Mouse (Mus musculus) small intestine, adult 2 months (tissue): ENCODE data around the gene Calcoco2.

ENCODE experiments used
- CTCF ChIP-seq: fragments of 200-500 bp; IDR thresholded peaks from 2 replicates; pipeline ENCODE4 v1.5.1; 2012; ENCODE audit warnings: low read depth, mild to moderate bottlenecking, control low read depth, inconsistent platforms, low read length, moderate library complexity, mixed read lengths; ENCODE audit not compliant: insufficient replicate concordance, insufficient read length; ENCODE audit errors: extremely low read depth
- POLR2A ChIP-seq: fragments of 200-500 bp; IDR thresholded peaks from 2 replicates; pipeline ENCODE4 v1.6.1; 2012; ENCODE audit warnings: low read depth, mild to moderate bottlenecking, control low read depth, inconsistent platforms, low read length, moderate library complexity

GRCm38 (mm10) chr11:96147471-96147870 lies 35.7 kb upstream of the Calcoco2 start:
- TF ChIP-seq CTCF (no peak), POLR2A (no peak)
